Mouse (Mus musculus): ENCODE measurements around the gene Sema5a.

Gene Sema5a

DNA sequence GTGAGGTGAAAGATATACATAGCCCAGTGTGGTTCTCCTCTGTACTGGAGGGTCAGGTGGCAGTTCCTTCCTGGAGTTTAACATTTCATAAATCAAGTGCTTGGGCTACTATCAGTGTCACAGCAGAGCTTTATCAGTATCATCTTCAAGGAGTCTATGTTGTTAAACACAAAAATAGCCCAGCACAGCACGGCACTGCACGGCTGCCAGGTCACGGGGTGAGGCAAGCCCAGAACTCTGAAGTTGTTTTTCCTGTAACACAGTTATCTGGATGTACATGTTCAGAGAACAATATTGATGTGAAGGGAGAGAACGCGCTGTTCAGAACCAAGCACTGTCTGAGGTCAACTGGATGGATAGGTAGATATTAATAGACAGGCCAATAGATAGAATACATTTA lies 112.2 kb downstream of the Sema5a start:
- no peak for ATAC-seq (ENCODE audit: low TSS enrichment)

DNA sequence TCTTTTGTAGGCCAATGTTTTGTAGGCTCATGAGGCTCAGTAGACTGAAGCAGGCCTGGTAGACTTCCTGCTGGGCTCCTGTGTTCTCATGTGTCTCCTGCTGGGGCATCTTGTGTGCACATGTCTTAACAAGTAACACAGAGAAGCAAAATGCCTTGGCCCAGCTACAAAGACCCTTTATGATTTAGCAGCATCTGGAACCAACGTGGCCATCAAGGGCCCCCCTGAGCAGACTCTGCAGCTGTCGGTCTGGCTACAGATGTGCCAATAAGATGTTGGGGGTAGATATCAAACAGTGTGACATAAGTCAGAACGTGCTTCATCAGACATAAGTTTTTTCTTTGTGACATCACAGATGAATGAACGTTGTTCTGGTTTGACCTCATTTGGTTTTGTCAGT lies 123.2 kb downstream of the Sema5a start:
- no peak for ATAC-seq (ENCODE audit: low TSS enrichment)

DNA sequence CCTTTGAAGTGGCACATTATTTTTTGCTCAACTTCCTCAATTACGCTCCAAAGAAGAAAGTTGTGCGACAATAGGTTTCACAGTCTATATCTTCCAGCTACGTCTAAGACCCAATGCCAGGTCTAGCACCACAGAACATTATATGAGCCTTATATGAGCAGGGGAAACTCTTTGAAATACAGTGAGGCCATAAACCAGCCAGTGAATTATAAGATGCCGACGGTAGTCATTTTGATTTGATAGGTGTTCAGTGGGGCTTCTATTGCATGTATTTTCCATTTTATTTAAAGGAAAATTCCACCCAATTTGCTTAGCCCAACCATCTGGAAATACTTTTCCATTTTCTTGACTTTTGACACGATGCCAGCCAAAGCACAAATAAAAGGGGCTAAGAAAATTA lies 126.3 kb downstream of the Sema5a start:
- no peak for ATAC-seq (ENCODE audit: low TSS enrichment)

DNA sequence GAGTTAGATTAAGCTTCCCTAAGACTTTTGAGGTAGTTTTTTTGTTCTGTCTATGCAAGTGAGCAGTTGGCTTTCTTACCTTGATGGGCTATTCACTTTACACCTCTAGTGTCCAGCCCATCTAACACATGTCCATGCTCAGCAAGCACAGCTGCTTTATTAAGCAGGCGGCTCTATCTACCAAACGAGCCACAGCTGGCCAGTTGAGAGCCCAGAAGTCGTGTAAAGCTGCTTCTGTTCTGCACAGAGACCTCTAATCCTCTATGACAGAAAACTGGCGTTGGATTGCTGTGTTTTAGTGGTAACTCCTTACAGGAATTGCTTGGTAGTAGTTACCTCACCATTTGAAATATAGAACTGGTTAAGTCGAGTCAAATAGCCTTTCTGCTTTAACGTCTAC lies 126.8 kb downstream of the Sema5a start:
- ATAC-seq (ENCODE audit: low TSS enrichment) = no peak

DNA sequence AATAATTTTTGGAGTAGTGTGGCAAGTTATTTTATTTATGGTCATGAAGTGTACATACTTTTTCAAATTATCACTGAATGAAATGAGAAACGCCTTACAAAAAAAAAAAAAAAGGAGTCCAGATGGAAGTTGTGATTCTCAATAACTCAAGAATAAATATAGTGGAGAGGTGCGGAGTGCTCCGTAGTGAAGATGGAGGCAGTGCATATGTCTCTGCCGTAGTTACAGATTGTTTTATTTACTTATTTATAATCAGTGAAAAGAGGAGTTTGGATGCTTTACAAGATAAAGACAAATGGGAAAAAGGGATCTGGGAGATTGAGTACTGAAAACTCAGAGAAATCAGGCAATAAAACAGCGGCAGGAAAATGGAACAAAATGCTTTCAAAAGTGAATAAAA lies 131.7 kb downstream of the Sema5a start:
- no peak for ATAC-seq (ENCODE audit: low TSS enrichment)

DNA sequence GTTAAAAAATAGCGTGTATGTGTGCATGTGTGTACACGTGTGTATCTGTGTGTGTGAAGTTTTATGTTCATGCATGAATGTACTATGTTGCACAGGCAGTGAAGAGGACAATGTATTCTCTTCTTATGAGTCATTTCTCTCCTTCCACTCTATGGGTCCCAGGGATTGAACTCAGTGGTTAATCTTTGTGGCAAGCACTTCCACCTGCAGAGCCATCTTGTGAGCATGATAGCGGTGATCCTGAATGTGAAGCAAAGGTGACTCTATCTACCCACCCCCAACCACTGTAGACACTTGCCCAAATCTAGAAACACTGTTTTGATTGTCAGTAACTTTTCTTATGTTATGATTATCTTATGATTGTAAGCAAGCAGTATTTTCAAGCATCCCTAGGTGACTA lies 133.2 kb downstream of the Sema5a start:
- ATAC-seq (ENCODE audit: low TSS enrichment) = no peak

DNA sequence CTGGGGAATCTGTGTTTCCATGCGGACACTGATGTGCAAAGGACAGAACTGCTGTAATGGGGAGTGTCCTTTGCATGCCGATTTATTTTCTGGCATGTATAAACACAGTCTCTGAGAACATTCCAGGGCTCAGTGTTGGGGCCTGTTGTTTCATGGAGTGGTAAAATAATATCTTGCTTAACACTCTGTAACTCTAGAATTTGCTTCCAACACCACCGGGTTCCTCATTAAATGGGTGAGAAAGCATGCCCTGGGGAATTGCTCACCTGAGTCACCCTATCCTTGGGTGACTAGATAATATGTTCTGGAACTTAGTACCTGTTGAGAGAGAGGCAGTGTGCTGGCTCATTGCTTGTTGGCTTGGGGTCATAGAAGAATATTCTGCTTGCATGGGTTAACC lies 135.7 kb downstream of the Sema5a start:
- no peak for ATAC-seq (ENCODE audit: low TSS enrichment)

DNA sequence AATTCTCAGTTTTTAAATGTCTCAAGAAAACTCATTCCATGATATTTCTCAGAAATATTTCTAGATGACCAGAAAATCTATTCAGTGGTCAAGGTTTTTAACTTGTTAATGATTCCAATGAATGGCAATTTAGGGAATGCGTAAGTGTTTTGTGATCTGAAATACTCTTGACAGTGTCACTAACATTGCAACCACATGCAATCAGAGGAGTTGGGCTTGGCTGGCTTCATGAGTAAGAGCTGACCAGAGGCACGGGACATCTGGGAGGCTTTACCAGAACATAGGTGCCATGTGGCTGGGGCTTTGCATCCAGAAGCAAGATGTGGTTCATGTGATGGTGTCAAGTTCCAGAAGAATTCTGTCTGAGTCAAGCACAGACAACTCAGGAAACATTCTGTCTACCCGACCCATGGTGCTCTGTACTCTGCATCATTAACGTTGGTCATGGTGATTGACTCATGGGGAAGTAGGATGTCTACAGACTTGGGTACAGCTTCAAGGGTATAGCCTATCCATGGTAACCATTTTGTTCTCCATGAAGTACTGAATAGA lies 138.4 kb downstream of the Sema5a start:
- ATAC-seq (ENCODE audit: low TSS enrichment) = no peak

DNA sequence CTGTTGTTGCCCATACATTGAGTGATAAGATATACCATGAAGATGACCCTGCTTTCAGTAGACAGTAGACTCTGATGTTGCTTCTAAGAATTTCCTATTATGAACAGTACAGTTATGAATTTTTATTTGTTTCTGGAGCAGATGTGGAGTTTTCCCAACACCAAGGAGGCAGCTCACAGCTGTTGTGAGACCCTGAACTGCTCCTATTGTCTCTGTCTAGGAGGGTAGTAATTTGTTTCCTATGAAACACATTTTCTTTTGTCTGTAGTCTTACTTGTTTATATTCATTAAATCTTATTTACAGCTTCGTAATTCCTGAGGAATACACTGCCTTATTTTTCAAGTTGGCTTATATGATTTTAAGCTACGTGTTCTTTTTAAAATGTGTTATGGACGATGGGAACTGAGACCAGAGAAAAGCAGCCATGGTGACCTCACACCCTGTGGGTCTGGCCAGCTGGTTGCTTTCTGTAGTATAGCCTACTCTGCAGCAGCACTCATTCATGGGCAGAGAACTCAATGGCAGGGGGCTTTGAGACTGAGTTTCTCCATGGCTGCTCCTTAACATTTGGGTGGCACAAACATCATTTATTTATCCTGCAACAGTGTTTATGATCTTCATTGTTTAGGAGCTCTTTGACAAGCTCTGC lies 151.8 kb downstream of the Sema5a start:
- ATAC-seq (ENCODE audit: low TSS enrichment) = no peak

DNA sequence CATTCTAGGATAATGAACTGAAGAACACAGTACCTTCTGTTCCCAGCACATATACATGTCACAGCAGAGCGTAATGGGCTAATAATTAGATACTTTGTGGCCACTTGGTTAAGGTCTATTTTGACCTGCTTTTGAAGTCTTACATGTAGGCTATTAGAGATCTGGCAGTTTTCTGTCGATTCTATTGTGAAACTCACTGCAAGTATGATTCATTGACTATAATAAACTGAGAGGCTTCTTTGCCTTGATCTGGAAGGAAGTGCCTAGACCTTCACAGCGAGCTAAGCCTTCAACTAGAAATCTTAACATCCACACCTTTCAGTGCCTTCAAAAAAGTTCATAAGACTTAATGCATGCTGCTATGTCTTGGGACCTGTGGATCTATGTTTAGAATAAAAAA lies 152.5 kb downstream of the Sema5a start:
- no peak for ATAC-seq (ENCODE audit: low TSS enrichment)

DNA sequence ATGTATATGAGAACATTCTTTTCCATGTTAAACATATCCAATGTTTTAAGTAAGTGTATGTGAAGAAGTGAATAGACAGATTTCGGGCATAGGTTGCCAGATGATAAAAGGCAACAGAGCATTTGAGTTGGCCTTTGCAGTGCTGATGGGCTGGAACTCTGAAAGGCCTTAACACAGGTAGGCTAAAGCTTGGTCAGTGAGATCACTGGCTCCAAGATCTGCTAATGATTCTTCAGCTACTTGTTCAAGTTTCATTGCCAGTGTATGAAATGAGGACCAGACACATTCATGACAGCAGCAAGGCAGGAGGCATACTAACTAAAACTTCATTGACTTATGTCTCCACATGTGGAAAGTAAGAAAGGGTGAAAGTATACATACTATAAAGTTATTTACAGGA lies 154.1 kb downstream of the Sema5a start:
- no peak for ATAC-seq (ENCODE audit: low TSS enrichment)

DNA sequence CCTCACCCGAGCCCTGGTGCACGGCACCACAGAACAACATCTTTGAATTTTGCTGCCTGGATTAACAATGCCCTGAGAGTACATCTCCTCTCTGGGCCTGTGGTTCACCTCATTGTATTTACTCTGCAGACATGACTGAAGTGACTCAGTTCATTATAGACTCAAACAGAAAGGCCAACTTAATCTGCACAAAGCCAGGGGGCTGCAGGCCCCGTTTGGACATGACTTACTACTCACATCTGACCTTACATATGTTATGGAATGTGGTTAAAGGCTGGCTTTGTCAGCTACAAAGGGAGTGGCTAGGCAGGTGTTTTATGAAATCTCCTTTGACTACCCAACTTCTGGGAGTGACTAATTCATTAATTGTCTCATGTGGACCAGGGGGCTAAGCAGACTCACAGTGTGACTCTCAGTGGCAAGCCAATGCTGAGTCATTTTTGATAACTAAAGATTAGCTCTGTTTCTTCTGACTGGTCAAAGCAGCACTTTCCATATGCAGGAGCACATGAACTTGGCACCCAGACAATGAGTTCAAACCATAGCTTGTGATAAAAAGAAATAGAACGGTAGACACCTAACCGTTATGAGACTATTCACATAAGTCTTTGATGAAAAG lies 157.4 kb downstream of the Sema5a start:
- no peak for ATAC-seq (ENCODE audit: low TSS enrichment)

DNA sequence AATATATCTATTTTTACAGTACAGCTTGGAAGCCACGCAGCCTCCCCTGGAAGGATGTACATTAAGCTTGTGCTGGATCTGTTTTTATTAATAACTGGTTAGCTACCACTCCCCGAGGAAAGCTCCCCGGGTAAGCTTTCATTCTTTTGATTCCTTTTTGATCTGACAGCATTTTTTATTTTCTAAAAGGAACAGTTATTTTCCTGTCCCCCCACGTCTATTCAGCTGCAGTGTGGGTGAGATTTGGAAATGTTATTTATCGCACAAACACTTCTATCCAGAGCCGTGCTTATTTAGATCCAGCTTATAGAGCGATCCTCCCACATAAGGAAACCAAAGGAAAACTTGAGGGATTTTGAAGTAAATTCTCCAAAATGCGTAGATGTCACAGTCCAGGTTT lies 158.7 kb downstream of the Sema5a start:
- ATAC-seq (ENCODE audit: low TSS enrichment) = peak; percentile 62

DNA sequence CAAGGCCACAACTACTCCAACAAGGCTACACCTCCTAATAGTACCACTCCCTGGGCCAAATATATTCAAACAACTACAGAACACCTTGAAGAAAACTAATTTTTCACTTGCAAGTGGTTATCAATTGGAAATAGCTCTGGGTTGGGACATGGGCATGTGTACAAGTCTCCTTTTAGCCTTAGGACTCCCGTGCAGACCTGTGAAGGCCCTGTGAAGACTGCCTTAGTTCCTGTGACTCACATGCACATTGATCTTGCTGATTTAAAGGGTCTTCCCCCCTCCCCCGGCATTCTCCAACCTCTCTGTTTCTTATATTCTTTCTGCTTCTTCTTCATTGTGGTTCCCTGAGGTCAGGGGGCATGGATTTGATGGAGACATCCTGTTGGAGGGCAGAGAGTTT lies 161.8 kb downstream of the Sema5a start:
- ATAC-seq (ENCODE audit: low TSS enrichment) = no peak

DNA sequence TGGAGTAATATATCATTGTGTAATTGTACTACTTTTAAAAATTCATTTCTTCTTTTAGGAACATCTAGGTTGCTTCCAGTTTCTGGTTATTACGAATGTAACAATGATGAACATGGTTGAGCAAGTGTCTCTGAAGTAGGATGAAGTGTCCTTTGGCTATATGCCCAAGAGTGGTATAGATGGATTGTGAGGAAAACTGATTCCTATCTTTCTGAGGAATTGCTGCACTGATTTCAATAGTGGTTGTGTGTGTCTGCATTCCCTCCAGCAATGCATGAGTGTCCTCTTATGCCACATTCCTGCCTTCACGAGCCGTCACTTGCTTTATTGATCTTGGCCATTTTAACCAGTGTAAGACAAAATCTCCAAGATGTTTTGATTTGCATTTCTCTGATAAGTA lies 163.2 kb downstream of the Sema5a start:
- ATAC-seq (ENCODE audit: low TSS enrichment) = no peak

DNA sequence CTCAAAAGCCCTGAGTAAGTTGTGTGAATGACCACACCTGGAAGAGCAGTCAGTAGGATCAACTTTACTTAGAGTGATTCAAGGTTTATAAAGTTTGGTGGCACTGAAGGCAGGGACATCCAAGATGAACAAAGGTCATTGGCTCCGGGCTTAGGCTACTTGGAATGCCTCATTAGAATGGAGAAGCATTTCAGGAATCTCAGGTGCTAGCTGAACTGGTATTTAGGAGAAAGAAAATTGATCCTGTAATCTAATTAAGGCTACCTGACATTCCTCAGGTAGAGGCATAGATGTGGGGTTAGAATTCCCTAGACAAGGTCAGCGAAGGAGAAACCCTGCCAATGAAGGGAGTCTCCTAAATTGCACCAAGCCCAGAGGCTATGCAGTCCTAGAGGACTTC lies 171.7 kb downstream of the Sema5a start:
- ATAC-seq (ENCODE audit: low TSS enrichment) = no peak

DNA sequence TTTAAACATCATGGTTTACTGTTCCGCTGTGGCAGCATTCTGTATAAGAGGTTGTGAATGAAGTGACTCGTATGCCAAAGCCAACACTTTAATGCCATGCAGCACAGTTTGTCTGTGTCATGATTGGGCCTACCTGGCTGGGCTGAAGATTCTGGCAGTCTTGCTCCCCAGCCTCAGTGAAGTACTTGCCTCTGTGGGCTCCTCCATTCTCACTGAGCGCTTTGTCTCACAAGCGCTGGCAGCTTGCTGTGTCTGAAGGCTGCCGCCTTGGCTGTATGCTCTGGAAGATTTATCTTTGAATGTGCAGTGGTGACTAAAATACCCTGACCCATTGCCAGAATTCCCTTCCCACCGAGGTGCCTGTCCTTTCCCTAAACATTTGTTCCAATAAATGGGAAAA lies 178.0 kb downstream of the Sema5a start:
- no peak for ATAC-seq (ENCODE audit: low TSS enrichment)

DNA sequence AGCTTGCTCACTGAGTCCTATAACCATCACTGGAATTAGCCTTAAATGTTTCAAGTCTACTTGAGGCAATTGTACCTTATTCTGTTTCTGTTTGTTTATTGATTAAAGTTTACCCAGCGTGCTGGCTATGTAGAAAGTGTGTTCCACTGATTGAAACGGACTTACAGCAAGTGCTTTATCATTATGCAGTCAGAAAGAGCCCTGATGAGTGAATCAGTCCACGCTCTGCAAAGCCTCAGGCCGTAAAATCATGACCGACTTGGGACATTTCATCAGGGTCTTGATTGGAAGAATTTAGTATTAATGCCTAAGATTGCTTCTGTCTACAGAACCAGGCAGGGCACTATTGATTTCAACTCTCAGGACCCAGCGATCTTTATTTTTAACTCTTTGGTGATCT lies 178.5 kb downstream of the Sema5a start:
- no peak for ATAC-seq (ENCODE audit: low TSS enrichment)

DNA sequence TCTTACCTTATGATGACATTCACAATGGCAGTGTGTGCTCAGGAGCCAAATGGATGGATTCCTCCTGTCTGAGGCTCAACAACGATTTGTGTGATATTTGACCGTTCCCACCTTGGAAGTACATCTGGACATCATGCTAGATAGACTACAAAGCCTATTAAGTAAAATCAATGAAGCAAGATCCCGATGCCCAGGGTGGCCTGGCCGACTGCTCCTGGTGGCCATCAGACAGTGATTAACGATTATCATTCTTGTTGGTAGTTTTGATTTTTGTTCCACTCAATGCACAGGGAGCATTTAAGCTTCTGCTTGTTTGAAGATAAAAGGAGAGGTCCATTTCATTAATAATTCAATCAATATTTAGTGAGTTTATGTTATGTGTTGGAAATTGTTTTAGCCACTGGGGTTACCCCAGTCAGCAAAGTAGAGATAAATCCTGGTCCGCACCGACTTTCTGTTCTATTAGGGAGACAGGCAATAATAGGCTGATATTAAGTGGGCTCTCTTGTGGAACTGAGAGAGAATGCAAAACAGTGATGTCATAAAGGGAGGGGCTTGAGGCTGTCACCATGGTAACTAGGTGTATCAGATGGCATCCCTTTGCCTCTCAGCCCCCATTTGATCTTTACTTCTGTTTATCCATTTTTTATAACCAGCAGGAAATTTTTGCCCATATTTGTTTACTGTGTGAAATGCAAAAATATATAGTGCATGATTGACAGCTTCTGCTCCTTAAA lies 182.7 kb downstream of the Sema5a start:
- ATAC-seq (ENCODE audit: low TSS enrichment) = no peak

DNA sequence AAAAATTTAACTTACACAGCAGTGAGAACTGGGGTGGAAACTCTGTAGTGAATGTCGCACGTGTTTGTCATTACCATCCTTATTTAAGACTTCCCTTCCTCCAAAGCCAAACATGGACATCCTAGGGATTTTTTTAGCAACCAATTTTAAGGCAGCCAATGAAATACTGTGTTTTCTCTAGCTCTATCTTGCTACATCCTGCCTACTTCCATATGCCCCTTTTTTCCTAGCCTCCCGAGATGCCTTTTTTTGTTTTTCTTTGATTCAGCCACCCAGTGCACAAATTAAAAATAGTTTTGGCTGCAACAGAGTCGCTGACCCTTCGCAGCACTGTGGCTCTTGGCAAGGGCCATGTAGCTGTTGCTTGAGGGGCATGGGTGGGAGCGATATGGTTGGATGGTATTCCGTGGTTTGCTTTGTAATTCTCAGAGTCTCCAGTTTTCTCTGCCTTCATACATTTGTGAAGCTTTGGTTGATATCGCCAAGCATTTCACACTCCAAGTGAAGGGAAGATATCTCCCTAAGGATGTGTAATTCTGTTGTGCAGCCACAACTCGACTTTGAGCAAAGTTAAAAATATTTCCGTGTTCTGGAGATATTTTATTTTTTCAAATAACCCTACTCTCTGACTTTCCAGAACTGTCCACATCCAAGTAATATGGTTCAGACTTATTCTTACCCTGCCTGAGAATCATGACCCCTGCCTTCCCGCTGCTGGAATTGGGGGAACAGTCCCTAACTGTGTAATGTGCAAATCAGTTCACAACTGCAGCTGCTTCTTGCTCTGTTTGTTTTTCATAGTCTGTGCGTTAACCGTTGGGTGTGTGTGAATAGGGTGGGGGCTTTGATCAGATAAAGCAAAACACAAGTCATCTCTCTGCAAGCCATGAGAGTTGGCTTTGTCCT lies 188.6 kb downstream of the Sema5a start:
- ATAC-seq (ENCODE audit: low TSS enrichment) = peak; percentile 88

DNA sequence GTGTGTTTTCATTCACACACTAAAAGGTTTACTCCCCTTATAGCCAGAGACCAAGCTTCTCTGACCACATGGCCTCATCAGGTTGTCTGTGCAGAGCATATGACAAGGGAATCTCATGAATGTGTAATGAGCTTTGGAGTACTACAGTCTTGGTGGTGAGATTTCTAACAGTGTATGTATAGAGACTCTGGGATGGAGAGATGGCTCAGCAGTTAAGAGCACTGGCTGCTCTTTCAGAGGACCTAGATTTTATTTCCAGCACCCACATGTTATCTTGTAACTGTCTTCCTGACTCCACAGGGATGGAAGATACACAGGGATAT lies 189.2 kb downstream of the Sema5a start:
- 0 out of 2 replicates have a peak, but pooled peaks have one; percentile 29 for ATAC-seq (ENCODE audit: low TSS enrichment)

DNA sequence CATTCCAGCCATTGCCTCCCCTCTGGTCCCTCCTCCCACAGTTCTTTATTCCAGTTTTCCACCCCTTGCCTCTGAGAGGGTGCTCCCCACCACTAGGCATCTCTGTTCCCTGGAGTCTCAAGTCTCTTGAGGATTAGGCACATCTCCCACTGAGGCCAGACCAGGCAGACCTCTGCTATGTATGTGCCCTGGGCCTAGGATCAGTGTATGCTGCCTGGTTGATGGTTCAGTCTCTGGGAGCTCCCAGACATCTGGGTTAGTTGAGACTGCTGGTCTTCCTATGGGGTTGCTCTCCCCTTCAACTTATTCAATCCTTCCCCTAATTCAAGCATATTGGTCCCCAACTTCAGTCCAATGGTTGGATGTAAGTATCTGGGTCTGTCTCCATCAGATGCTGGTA lies 189.7 kb downstream of the Sema5a start:
- no peak for ATAC-seq (ENCODE audit: low TSS enrichment)

Data from frontal cortex, adult (tissue).